ENCODE assay signal across 25 mouse cellular contexts in the genomic region with DNA sequence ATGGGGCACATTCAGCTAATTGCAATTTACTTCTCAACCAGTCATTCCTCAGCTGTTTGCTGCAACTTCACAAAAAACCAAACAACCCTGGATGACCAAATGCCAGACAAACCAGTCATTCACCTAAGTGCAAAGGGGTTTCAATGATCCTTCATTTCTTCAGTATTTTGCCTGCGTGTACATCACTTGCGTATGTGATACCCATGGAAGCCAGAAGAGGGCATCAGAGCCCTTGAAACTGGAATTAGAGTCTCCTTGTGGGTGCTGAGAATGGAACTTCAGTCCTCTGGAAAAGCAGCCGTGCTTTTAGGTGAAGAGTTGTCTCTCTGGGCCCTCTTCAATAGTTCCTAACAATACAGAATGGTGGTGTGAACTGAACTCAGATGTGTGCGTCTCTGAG. TPM values are rescaled to one million over a fixed set of nuclear protein-coding genes. Genes with fewer than 3 reads are reported as not detected.
"Had no signal": no experiment of that assay in that cellular context is flagged by ENCODE, and none has a peak within 500 bp of the region (broad histone marks: within the 10 kb centered on the region; RNA-seq: fewer than 3 reads in every experiment).

No protein-coding gene starts in this region.

- H3K9me3 ChIP-seq: limb, embryonic 10.5 days; liver, embryonic 12.5 days; midbrain, embryonic 10.5 days; midbrain, embryonic 15.5 days had no signal

- H3K4me2 ChIP-seq: liver, embryonic 12.5 days; lung, embryonic 14.5 days; midbrain, embryonic 15.5 days; neural tube, embryonic 13.5 days had no signal

- H3K4me1 ChIP-seq: liver, embryonic 12.5 days had no signal

- H3K27ac ChIP-seq: left cerebral cortex, adult 2 months; limb, embryonic 10.5 days; liver, embryonic 12.5 days; midbrain, embryonic 10.5 days; midbrain, embryonic 15.5 days; neural tube, embryonic 13.5 days had no signal

- H3K4me3 ChIP-seq: left cerebral cortex, adult 2 months; limb, embryonic 10.5 days; liver, embryonic 12.5 days; midbrain, embryonic 10.5 days; midbrain, embryonic 15.5 days; neural tube, embryonic 13.5 days had no signal

- H3K36me3 ChIP-seq: limb, embryonic 10.5 days; liver, embryonic 12.5 days; midbrain, embryonic 10.5 days; midbrain, embryonic 15.5 days; neural tube, embryonic 13.5 days had no signal

- H3K27me3 ChIP-seq: midbrain, embryonic 15.5 days had no signal

- H3K9ac ChIP-seq: liver, embryonic 12.5 days; lung, embryonic 14.5 days; midbrain, embryonic 15.5 days; neural tube, embryonic 13.5 days had no signal

- ATAC-seq: liver, embryonic 12.5 days; midbrain, embryonic 15.5 days had no signal

- DNase-seq: kidney, adult 9 months; kidney, postnatal 10 days; kidney, postnatal 4 days; lung, embryonic 14.5 days; lung, postnatal 10 days; lung, postnatal 4 days; retina, postnatal 1 day; right cerebral cortex, postnatal 4 days; spleen, adult 18-20 months; thymus, adult 18-20 months; thymus, postnatal 25 days had no signal

RNA-seq across cellular contexts. Expression of a gene that starts 6.2 kb away (rescaled TPM):
- total RNA-seq: layer of hippocampus, adult 8-10 months; layer of hippocampus, postnatal 25 days; left cerebral cortex, postnatal 14 days; megakaryocyte, adult 5-6 weeks had no signal
- polyA plus RNA-seq: limb, embryonic 10.5 days; limb, embryonic 14.5 days; liver, embryonic 12.5 days; liver, embryonic 16.5 days; lung, embryonic 14.5 days; midbrain, embryonic 10.5 days; midbrain, embryonic 15.5 days; neural tube, embryonic 13.5 days; stomach, embryonic 14.5 days; urinary bladder, adult 2 months had no signal
